Mouse (Mus musculus) forebrain, embryonic 14.5 days (tissue): ENCODE results near the gene Rdh12. TPM values are rescaled to one million over a fixed set of nuclear protein-coding genes. Genes with fewer than 3 reads are reported as not detected.

Source experiments
- polyA plus RNA-seq: library from polyadenylated mRNA; unstranded; fragments of >200 nt; fragmentation: Nextera tagmentation; extraction: Ambion mirVana; gene quantifications from 2 replicates; pipeline ENCODE4 v1.2.1, GENCODE M21; 2014

Gene Rdh12
- polyA plus RNA-seq, 1 experiment from 2014 or later = 0.89 TPM

Other genes with a start within 250 kb of the Rdh12 start
- 37.7 and 45.5 TPM in 2 replicates for gene Tmem229b, start 201.3 kb upstream of the Rdh12 start, polyA plus RNA-seq
- gene Plekhh1, start 179.8 kb upstream of the Rdh12 start, polyA plus RNA-seq = 0.95 and 1.3 TPM in 2 replicates
- 18.1 and 19.1 TPM in 2 replicates for gene Pigh, start 119.3 kb upstream of the Rdh12 start, polyA plus RNA-seq
- gene Arg2, start 78.1 kb upstream of the Rdh12 start, polyA plus RNA-seq = 19.9 and 20.7 TPM in 2 replicates
- gene Vti1b, start 36.2 kb upstream of the Rdh12 start, polyA plus RNA-seq = 133 and 149 TPM in 2 replicates
- gene Rdh11, start 16.6 kb upstream of the Rdh12 start, polyA plus RNA-seq = 35.9 and 41.2 TPM in 2 replicates
- gene Zfyve26, start 87.4 kb downstream of the Rdh12 start, polyA plus RNA-seq = 8.5 and 8.9 TPM in 2 replicates
- gene Rad51b, start 88.4 kb downstream of the Rdh12 start, polyA plus RNA-seq = 2.6 and 3.5 TPM in 2 replicates